Mouse (Mus musculus): ENCODE results near the gene Ly6f.
"Not testable (repeated sequence)": the region's sequence is repeated elsewhere in the genome, so short reads cannot be mapped to it uniquely, and the experiment has no call there.

The Ly6f gene

GRCm38 (mm10) chr15:75268121-75268520 is at the start of gene Ly6f:
Gene Ly6f, plus strand, starts transcription at chr15:75268421.
- DNase-seq, result no peak

- DNase-seq, result no peak
Observed at GRCm38 (mm10) chr15:75221942-75222341, 46.3 kb upstream of the Ly6f start.

- DNase-seq, result no peak
Observed at GRCm38 (mm10) chr15:75237736-75238288, 30.4 kb upstream of the Ly6f start.

GRCm38 (mm10) chr15:75240558-75240957 is 27.7 kb upstream of the Ly6f start:
- DNase-seq, result no peak

GRCm38 (mm10) chr15:75242756-75243640 is 25.2 kb upstream of the Ly6f start:
- DNase-seq, result no peak

- DNase-seq, result no peak
Observed at GRCm38 (mm10) chr15:75254671-75255070, 13.6 kb upstream of the Ly6f start.

DNA sequence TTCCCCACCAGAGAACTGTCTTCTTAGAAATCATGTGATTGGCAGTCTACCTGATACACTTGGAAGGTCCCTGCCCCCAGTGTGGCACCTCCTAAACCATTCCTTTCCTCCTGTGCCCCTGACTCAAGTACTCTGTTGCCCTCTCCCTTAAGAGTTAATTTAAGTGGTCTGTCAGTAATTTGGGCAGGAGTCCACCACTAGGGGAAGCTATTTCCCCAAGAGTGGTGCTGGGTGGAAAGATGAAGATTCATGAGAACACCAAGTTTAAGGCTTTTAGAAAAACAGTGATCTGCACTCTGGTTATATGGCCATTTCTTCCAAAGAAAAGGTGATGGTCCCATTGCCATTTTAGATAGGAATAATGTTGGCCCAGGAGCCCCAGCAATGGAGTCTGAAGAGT is 2.4 kb upstream of the Ly6f start:
- no peak for DNase-seq

- DNase-seq, result no peak
Observed at GRCm38 (mm10) chr15:75266626-75267025, 1.6 kb upstream of the Ly6f start.

DNA sequence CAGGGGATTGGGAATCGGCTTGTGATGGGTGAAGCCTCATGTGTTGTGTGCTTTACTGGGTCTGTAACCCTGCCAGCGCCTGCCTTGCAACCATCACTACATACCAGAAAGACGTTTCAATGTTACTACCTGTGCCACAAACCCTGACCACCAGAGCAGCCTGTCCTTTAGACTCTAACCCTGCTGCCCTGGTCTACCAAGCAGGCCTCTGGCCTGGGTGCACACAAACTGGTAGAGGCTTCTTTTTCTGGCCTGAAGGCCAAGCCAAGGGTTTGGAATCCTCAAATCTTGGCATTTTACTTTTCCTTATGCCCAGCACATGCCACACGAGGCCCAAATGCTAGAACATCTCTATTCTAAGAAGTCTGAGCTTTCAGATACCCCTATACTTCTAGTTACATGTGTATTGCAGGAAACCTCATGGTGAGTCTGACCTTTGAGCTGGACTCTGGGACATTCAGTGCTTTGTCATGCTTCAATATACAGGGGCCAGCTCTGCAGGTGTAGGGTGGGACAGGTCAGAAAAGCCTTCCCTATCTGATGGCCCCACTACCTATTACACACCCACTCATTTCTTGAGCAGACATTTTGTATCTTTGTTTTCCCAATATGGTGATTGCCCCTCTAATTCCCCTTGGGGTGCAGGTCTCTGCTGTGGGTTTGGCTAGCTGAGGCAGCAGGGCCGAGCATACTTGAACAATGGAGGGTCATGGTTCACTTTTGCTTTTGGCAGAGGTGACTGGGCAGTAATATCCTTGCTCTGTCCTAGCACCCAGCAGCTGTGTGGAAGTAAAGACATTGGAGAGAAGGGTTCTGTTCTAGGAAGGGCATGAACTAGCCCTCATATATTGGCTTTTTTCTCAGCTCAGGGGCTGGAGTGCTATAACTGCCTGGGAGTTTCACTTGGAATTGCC is 952 bp downstream of the Ly6f start:
- no peak for DNase-seq

DNA sequence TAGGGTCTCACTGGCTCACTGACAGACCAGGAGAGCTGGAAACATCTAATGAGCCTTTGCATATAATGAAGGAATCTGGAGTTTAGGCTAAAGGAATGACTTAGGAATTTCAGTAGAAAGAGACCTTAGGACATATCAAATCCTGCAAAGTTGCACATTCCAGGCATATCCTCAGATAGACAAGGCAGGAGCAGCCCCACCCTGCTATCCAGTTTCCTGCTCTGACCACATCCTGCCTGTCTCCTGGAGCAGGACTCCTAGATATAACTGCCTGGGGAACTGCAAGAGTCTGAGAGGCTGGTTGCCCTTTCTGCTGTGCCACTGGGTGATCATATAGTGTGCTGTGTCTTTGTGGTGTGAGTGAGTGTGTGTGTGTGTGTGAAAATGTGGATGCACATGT is 1.9 kb downstream of the Ly6f start:
- DNase-seq, result no peak

DNA sequence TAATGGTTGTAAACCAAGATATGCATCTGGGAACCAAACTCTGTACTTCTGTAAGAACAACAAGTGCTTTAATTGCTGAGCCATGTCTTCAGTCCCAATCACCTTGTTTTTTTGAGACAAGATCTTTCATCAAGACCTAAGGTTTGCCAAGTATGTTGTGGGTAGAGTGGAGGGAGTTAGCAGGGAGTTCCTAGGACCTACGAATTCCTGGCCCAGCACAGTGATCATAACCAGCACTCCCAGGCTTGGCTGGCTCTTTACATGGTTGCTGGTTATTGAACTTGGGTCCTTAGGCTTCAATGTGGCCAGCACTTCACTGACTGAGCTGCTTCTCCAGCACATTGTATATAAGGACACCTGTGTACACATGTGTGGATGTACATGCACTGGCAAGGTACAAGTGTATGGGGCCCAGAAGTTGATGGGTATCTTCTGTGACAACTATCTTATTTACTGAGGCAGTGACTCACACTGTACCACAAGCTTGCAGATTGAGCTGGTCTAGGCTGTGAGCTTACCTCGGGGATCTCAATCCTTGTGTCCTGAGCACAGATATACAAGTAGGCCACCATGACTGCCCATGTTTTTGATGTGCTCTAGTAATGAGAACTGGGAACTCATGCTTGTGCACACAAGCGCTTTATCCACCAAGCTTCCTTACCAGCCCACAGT is 2.6 kb downstream of the Ly6f start:
- DNase-seq, result no peak

- no peak for DNase-seq
Observed at GRCm38 (mm10) chr15:75271426-75271825, 3.2 kb downstream of the Ly6f start.

- DNase-seq, result no peak
Observed at GRCm38 (mm10) chr15:75271891-75272290, 3.7 kb downstream of the Ly6f start.

DNA sequence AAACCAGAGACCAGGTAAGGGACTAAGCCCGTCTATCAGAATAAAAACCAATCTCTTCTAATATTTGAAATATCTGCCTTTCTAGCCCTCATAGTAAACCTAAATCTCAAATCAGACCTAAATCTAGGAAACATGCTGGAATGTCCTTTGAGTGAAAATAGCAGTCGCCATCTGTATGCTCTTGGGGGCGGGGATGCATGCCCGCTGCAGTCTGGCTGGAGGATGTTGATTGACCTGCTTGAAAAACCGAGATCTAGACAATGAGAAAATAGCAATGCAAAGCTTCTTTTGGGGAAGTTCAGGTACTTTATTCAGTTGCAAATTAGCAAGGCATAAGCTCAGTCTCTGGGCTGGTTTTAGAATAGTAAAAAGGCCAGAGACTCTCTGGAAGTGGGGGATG is 13.8 kb downstream of the Ly6f start:
- not testable (repeated sequence) for DNase-seq

DNA sequence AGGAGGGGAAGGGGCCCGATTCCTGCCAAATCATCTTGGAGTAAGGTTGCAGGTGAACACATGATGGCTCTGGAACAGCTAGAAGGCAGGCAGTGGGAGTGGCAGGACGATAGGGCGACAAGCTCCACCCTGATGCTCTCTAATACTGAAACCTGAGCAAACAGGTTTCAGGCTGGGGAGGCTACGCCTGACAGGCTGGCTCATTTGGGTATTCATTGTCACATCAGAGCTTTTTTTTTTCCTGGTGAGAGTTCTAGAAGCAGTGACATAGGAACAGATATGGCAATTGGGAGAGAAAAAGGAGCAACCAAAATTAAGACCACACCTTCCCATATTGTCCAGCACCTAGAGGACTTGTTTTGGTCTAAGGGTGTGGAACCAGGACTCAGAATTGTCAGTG is 18.3 kb downstream of the Ly6f start:
- not testable (repeated sequence) for DNase-seq

GRCm38 (mm10) chr15:75292377-75292776 is 24.2 kb downstream of the Ly6f start:
- DNase-seq, result no peak

- DNase-seq, result no peak
Observed at GRCm38 (mm10) chr15:75293873-75294385, 25.7 kb downstream of the Ly6f start.

DNA sequence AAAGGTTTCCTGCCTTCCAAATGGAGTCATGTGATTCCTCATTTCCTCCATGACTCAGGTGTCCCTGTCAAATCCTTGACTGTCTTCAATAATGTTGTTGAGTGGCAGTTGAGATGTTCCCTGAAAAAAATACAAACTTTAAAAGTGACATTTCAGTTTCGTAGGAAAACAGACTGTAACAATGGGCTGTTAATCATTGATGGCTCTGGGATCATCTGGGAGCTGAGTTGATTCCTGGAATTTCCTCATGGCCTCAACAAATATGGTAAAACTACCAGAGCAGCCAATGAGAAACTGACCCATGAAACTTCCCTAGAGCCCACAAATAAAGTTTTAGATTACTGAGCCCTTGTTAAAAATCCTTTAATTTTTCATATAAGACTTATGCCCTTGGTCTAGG is 37.9 kb downstream of the Ly6f start:
- no peak for DNase-seq

- DNase-seq, result no peak
Observed at GRCm38 (mm10) chr15:75309186-75309585, 41.0 kb downstream of the Ly6f start.

GRCm38 (mm10) chr15:75309946-75310345 is 41.7 kb downstream of the Ly6f start:
- DNase-seq, result no peak

DNA sequence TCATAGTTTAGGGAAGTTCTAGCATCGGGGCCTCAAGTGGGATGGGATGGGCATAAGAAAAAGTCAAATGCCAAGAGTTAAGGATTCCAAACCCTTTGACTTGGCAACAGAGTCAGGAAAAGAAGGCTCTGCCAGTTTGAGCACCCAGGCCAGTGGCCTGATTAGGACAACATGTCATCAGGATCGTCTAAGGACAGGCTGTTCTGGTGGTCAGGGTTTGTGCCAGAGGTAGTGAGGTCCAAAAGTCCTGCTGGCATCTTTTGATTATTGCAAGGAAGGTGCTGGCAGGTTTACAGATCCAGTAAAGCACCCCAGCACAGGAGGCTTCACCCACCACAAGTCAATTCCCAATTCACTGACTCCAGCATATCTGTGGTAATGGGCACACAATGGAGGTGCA is 46.2 kb downstream of the Ly6f start:
- no peak for DNase-seq

DNA sequence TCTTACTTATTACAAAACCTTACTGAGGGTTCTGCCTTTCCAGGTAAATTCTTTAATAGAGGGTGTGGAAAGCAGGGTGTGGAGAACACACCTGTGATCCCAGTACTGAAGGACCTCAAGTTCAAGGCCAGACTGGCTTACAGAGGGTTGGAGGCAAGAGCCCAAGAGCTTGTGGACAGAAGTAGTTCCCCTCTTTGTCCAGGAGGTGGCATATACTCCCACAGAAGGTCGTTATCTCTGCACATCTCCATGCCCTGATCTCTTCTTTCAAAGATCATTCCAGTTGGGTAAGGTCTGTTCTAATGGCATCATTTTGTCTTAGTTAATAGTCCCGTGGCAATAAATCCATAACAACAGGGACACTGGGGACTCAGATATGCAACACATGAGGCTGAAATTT is 49.0 kb downstream of the Ly6f start:
- DNase-seq, result no peak

DNA sequence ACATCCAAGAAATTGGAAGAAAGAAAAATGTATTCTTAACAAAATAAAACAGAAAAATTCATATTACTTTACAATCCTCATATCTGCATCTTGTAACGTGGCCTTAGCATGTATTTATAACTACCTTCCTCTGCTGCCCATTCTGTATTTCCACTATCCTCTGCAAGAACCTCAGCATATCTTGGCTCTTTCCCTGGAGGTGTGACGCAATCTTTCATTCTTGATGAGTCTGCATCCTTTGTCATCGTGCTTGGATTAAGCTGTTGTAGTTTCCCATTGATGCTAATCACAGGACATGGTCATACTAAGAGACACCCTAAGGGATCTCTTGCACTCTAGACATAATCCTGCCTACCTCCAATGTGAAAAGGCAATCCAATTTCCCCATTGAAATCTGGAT is 50.4 kb downstream of the Ly6f start:
- DNase-seq, result no peak

All from right cerebral cortex, postnatal 25 days (tissue).